Mouse (Mus musculus) hindbrain, embryonic 11.5 days (tissue): ENCODE results near the gene Sfxn5. TPM values are rescaled to one million over a fixed set of nuclear protein-coding genes. Genes with fewer than 3 reads are reported as not detected.

Experiments
- ATAC-seq: fragments of 200-750 bp; cut with Nextera tagmentation; 2 replicates; pipeline ENCODE4 v1.8.0; 2017; ENCODE audit warnings: mild to moderate bottlenecking, moderate TSS enrichment, moderate library complexity; ENCODE audit not compliant: low FRiP score
- DNase-seq: peaks from one replicate; pipeline ENCODE4 v3.0.0-alpha.2; 2015; ENCODE audit warnings: low spot score
- H3K27ac ChIP-seq: fragments of 300-500 bp; sonication (generic); 2 replicates; pipeline ENCODE4 v1.5.1; 2014; ENCODE audit warnings: mild to moderate bottlenecking, low read depth, low read length
- H3K27me3 ChIP-seq: fragments of 300-500 bp; sonication (generic); 2 replicates; pipeline ENCODE4 v1.6.1; 2014; ENCODE audit warnings: mild to moderate bottlenecking, low read length, moderate library complexity, mixed read lengths; ENCODE audit not compliant: control insufficient read depth, insufficient read depth
- H3K36me3 ChIP-seq: fragments of 300-500 bp; sonication (generic); 2 replicates; pipeline ENCODE4 v1.6.1; 2014; ENCODE audit warnings: mild to moderate bottlenecking, low read length, moderate library complexity, mixed read lengths; ENCODE audit not compliant: control insufficient read depth, insufficient read depth
- H3K4me1 ChIP-seq: fragments of 300-500 bp; sonication (generic); replicated peaks from 2 replicates; pipeline ENCODE4 v1.6.1; 2014; ENCODE audit warnings: low read length, mixed read lengths; ENCODE audit not compliant: control insufficient read depth, insufficient read depth
- H3K4me2 ChIP-seq: fragments of 300-500 bp; sonication (generic); replicated peaks from 2 replicates; pipeline ENCODE4 v1.6.1; 2014; ENCODE audit warnings: mild to moderate bottlenecking, low read depth, low read length
- H3K4me3 ChIP-seq: fragments of 300-500 bp; sonication (generic); 2 replicates; pipeline ENCODE4 v1.5.1; 2014; ENCODE audit warnings: low read depth, low read length
- H3K9ac ChIP-seq: fragments of 300-500 bp; sonication (generic); 2 replicates; pipeline ENCODE4 v1.6.1; 2014; ENCODE audit warnings: low read depth, low read length
- H3K9me3 ChIP-seq: fragments of 300-500 bp; sonication (generic); 2 replicates; pipeline ENCODE4 v1.6.1; 2016; ENCODE audit warnings: low read length; ENCODE audit not compliant: control insufficient read depth
- WGBS: fragments of 180-500 bp; shearing (Covaris S2); extraction: QIAGEN DNeasy Blood & Tissue Kit; methylation state at CpG from one replicate; pipeline ENCODE4 v1.1.7; 2014; 5-methylcytosine and 5-hydroxymethylcytosine counted together
- polyA plus RNA-seq: library from polyadenylated mRNA; unstranded; fragments of >200 nt; fragmentation: Nextera tagmentation; extraction: Ambion mirVana; gene quantifications from 2 replicates; pipeline ENCODE4 v1.2.1, GENCODE M21; 2014

Gene Sfxn5
- polyA plus RNA-seq, 1 experiment from 2014 or later: 6.2 TPM

DNA sequence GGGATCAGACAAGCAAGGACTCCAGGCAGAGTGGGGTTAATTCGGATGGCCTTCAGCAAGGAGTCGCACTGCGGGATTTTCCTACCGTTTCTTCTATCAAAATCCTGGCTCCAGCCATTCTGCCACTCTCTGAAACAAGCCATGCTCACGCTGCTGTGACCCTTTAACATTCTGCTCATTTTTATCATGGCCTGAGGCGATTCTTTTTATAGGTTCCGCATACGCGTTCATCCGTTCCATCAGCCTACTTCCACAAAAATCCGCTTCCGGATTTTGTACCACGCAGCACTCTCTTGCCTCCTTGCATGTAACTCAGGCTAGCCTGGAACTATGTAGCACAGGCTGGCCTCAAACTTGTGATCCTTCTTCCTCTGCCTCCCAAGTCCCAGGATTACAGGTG is 510 bp upstream of the Sfxn5 start:
- no peaks in the 10 kb centered on the region for H3K36me3 ChIP-seq
- H3K4me1 ChIP-seq: no peaks in the 10 kb centered on the region
- H3K9ac ChIP-seq: peak overlapping the region; percentile 76
- no peak overlapping the region for H3K27ac ChIP-seq
- ATAC-seq (no peak), DNase-seq (no peak)
- H3K4me3 ChIP-seq: peak overlapping the region; percentile 59
- H3K27me3 ChIP-seq: 0 out of 2 replicates have a peak, but pooled peaks cover 5% of the 10 kb centered on the region
- H3K9me3 ChIP-seq: no peaks in the 10 kb centered on the region
- peak overlapping the region; percentile 94 for H3K4me2 ChIP-seq
- WGBS: 7% methylated on average over 13 of the region's 13 CpGs

GRCm38 (mm10) chr6:85332351-85332999 is 747 bp downstream of the Sfxn5 start:
- Histone ChIP-seq H3K4me3 (peak overlapping the region; percentile 59), H3K36me3 (no peaks in the 10 kb centered on the region), H3K9me3 (no peaks in the 10 kb centered on the region), H3K4me2 (peak overlapping the region; percentile 94), H3K27ac (no peak overlapping the region; the same call in 1 of the 2 replicates), H3K4me1 (no peaks in the 10 kb centered on the region), H3K9ac (peak overlapping the region; percentile 66), H3K27me3 (0 out of 2 replicates have a peak, but pooled peaks cover 5% of the 10 kb centered on the region)
- WGBS: 1% methylated on average over 41 of the region's 41 CpGs
- DNase-seq (no peak), ATAC-seq (peak; percentile 55)

- 0 out of 2 replicates have a peak, but pooled peaks cover 5% of the 10 kb centered on the region for H3K27me3 ChIP-seq
- H3K4me2 ChIP-seq: peak overlapping the region; percentile 94
- H3K27ac ChIP-seq: no peak overlapping the region
- no peak overlapping the region; the same call in 1 of the 2 replicates for H3K9ac ChIP-seq
- H3K4me1 ChIP-seq: no peaks in the 10 kb centered on the region
- 11% methylated on average over 8 of the region's 8 CpGs for WGBS
- DNase-seq: no peak
- peak overlapping the region; percentile 59; the same call in 1 of the 2 replicates for H3K4me3 ChIP-seq
- H3K36me3 ChIP-seq: no peaks in the 10 kb centered on the region
- H3K9me3 ChIP-seq: no peaks in the 10 kb centered on the region
- no peak for ATAC-seq
Observed at GRCm38 (mm10) chr6:85331736-85332135, 1.5 kb downstream of the Sfxn5 start.

DNA sequence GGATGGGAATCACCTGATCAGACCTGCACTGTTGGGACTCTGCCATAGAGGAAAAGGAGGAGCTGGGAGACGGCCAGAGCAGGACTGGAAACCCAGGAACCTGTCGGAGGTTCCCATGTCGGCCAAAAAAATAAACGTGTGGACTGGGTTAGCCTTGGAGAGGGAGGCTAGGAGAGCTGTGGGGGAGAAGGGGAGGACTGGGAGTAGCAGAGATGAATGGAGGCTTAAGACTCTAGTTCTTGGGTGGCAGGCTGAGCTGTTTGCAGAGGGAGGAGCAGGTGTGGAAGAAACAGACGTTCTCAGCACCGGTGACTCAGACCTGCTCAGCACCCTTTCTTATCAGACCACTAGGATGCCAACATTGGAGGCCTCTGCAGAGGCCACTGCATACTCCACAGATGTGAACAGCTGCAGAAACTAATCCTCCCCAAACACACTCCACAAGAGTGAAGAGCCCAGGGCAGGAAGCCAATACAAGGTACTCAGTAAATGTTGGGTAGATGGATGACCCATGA is 1.9 kb downstream of the Sfxn5 start:
- DNase-seq (no peak), ATAC-seq (no peak)
- Histone ChIP-seq H3K4me1 (no peaks in the 10 kb centered on the region), H3K36me3 (no peaks in the 10 kb centered on the region), H3K4me3 (no peak overlapping the region), H3K4me2 (no peak overlapping the region), H3K27ac (no peak overlapping the region), H3K9ac (no peak overlapping the region), H3K27me3 (0 out of 2 replicates have a peak, but pooled peaks cover 5% of the 10 kb centered on the region), H3K9me3 (no peaks in the 10 kb centered on the region)
- 61% methylated on average over 6 of the region's 6 CpGs for WGBS

GRCm38 (mm10) chr6:85329666-85330185 is 3.5 kb downstream of the Sfxn5 start:
- Histone ChIP-seq H3K9ac (no peak overlapping the region), H3K27me3 (0 out of 2 replicates have a peak, but pooled peaks cover 5% of the 10 kb centered on the region), H3K36me3 (no peaks in the 10 kb centered on the region), H3K4me2 (no peak overlapping the region), H3K4me1 (no peaks in the 10 kb centered on the region), H3K4me3 (no peak overlapping the region), H3K27ac (no peak overlapping the region), H3K9me3 (no peaks in the 10 kb centered on the region)
- DNase-seq (no peak), ATAC-seq (no peak)
- WGBS: 95% methylated on average over 4 of the region's 4 CpGs

GRCm38 (mm10) chr6:85326564-85326963 is 6.7 kb downstream of the Sfxn5 start:
- Histone ChIP-seq H3K4me3 (no peak overlapping the region), H3K27me3 (0 out of 2 replicates have a peak, but pooled peaks cover 4% of the 10 kb centered on the region), H3K27ac (no peak overlapping the region), H3K4me2 (no peak overlapping the region), H3K4me1 (no peaks in the 10 kb centered on the region), H3K9me3 (no peaks in the 10 kb centered on the region), H3K36me3 (no peaks in the 10 kb centered on the region), H3K9ac (no peak overlapping the region)
- ATAC-seq: no peak
- DNase-seq: no peak
- 89% methylated on average over 4 of the region's 4 CpGs for WGBS

GRCm38 (mm10) chr6:85325109-85325508 is 8.1 kb downstream of the Sfxn5 start:
- WGBS: 46% methylated on average over 2 of the region's 2 CpGs
- ATAC-seq (no peak), DNase-seq (no peak)
- no peak overlapping the region for H3K4me2 ChIP-seq
- no peaks in the 10 kb centered on the region for H3K9me3 ChIP-seq
- H3K27me3 ChIP-seq: no peaks in the 10 kb centered on the region
- no peaks in the 10 kb centered on the region for H3K36me3 ChIP-seq
- H3K27ac ChIP-seq: no peak overlapping the region
- H3K4me1 ChIP-seq: no peaks in the 10 kb centered on the region
- H3K4me3 ChIP-seq: no peak overlapping the region
- H3K9ac ChIP-seq: no peak overlapping the region

DNA sequence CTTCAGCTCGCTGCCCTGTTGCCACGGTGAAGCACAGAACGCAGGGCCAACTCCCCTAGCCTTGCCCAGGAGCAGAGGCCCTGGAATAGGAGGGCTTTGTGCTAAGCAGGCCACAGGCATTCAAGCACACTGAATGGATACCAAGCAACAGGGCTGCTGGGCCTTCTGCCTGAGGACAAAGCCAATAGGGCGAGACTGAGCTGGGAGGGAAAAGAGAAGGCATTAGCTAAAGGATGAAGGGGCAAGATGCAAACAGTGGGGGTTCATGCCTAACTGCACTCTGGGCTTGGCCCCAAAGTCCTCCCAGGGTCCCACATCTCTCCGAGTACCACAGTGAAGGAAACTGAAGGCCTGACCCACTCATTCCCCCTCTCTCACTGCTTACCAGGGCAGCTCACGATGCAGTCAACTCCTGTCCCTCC is 12.8 kb downstream of the Sfxn5 start:
- DNase-seq: peak; percentile 35
- Histone ChIP-seq H3K27me3 (no peaks in the 10 kb centered on the region), H3K36me3 (no peaks in the 10 kb centered on the region), H3K4me3 (no peak overlapping the region), H3K9ac (no peak overlapping the region), H3K4me2 (no peak overlapping the region), H3K4me1 (no peaks in the 10 kb centered on the region), H3K27ac (peak overlapping the region; percentile 36; the same call in 1 of the 2 replicates), H3K9me3 (no peaks in the 10 kb centered on the region)
- WGBS: 33% methylated on average over 6 of the region's 6 CpGs
- peak; percentile 33; the same call in 1 of the 2 replicates for ATAC-seq

DNA sequence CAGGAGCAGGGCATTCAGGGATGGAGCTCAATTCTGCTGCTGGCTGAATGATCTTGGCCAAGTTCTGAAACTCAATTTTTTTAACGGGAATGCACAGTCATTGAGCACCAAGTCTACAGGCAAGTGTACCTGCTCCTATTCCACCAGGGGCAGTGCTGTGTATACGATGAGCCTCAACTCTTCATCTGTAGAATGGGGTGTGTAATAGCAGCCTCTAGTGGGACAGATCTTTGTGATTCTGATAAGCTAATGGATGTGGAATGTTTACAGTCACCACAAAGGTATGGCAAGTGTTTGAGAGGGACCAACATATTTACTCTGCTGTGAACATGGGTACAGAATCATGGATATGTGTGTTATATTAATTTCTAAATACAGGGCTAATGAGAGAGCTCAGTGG is 17.0 kb downstream of the Sfxn5 start:
- no peaks in the 10 kb centered on the region for H3K27me3 ChIP-seq
- WGBS: 92% methylated on average over 2 of the region's 2 CpGs

More for the DNA sequence above, 17.0 kb downstream of the Sfxn5 start:
- Histone ChIP-seq H3K4me2 (no peak overlapping the region), H3K4me1 (no peaks in the 10 kb centered on the region), H3K27ac (no peak overlapping the region), H3K4me3 (no peak overlapping the region), H3K9me3 (no peaks in the 10 kb centered on the region), H3K36me3 (no peaks in the 10 kb centered on the region), H3K9ac (no peak overlapping the region)
- DNase-seq: no peak
- no peak for ATAC-seq
